Mouse (Mus musculus) layer of hippocampus, adult 9-10 months (tissue): Measurements from ENCODE around the gene Slc15a1.
"Not testable (repeated sequence)": the region's sequence is repeated elsewhere in the genome, so short reads cannot be mapped to it uniquely, and the experiment has no call there.

ENCODE experiments used
- DNase-seq: peaks from one replicate; pipeline ENCODE4 v3.0.0; 2022; ENCODE audit warnings: low spot score

Slc15a1 gene

DNA sequence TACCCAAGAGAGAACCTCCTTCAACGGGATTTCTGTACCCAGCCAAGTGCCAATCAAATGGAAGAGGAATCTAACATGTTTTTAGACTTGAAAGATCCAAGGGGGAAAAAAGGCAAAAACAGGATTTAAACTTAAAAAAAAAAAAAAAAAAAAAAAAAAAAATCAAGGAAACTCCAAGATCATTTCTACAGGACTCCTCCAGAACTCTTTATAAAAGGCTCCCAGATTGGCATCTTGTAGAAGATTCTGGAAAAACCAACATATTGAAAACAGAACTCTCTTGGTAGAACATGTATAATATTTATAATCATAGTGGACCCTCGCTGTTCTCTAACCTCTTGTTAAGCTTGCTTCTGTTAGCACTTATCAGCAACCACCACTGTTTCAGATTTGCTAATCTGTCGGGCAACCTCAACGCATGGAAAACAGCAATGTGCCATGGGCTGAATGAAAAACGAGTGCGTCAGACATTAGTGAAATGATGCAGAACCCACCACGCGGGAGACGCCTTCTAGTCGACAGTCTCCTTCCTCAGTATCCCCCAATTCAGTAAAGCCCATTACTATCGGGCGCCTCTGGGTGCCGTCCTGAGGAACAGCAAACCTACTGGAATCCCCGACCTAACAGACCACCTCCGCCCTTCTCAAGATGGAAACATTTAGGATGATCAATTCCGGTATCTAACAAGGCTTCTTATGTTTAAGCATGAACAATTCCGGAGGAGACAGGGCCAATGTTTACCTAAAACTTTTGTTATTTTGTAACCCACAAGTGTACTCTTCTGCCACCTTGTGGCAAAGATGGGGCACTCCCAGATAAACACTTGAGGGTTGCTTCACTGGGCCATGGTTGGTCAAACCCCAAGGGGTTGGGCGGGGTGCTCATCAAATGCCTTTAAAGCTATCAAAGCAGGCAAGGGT, 54.3 kb downstream of the Slc15a1 start:
- DNase-seq, result peak; percentile 42

DNA sequence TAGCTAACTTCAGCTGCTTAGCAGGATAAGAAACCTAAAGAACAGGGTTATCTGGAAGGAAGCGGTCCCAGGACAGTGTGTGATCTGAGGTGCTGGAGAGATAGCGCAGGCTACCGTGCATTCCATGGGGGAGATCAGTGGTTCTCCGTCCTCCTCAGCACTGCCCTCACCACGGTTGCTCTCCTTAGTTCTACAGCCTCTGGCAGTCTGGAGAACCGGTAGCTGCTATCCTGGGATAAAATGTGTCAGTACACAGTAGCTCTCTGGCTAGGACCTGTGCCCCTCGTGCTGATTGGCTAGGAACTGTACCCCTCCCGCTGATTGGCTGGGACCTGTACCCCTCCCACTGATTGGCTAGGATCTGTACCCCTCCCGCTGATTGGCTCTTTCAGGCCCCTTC, 58.1 kb downstream of the Slc15a1 start:
- no peak for DNase-seq

DNA sequence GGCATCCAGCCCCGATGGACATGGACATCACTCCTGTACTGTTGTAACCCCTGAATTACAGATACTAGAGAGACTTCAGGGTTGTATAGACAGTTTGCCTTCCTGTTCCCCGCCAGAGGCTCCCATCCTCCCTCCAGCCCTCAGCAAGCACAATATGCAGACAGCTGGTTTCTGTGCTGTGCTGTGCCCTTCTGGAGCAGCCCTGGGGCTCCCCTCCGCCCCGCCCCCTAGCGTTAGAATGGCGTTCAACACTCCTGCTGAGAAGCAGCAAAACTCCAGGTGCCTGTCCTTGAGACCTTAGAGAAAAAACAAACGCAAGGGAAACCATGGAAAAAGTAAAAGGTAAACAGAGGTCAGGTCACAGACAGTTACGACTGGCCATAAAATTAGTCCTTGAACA, 59.9 kb downstream of the Slc15a1 start:
- no peak for DNase-seq

- DNase-seq, result no peak
These were observed 64.2 kb downstream of the Slc15a1 start for GRCm38 (mm10) chr14:121440807-121441206.

DNA sequence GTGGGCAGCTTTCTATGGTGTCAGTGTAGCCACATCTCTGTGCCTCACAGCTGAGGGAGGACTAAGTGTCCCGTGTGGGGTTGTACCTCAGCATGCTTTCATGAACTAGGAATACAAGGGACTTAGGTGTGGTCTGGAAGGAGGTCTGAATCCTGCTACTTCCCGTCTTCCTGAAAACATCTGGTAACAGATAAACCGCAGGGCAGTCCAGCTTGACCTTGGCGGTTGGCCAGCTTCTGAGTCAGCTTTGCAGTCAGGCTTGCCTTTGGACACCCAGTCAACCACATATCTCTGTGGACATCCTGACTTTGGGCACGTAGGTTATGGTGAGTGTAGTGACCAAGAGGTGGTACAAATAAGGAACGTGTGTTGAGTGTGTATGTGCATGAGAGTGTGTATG, 68.0 kb downstream of the Slc15a1 start:
- no peak for DNase-seq

DNA sequence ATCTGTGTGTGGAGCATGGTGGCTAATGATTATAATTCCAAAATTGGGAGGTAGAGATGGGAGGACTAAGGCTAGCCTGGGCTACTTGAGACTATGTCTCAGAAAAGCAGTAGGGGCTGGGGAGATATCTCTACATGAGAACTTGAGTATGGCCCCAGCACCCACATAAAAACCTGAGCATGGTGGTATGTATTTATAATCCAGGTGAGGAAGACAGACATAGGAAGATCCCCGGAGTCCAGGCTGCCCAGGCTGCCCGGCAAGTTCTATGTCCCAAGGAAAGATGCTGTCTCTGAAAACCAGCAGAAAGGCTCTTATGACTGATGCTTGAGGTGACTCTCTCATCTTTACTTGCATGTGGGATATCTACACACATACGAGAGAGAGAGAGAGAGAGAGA, 68.6 kb downstream of the Slc15a1 start:
- DNase-seq, result no peak

- no peak for DNase-seq
These were observed 69.3 kb downstream of the Slc15a1 start for GRCm38 (mm10) chr14:121435794-121436193.

DNA sequence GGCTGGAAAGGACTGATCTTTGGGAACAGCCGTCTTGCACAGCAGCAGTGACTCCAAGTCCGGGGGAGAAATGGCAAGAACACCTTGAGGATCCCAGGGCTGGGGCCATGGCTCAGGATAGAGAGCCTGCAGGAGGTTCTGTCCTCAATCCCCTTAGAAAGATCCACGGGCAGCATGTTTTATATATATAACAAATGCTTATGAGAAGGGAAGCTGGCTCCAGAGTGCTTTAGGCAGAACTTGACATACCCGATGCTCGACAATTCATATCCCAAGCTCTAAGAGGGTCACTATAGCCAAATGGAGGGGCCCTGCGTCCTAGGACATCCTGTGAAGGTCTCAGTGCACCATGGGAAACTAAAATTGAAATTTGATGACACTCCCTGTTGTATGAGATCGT, 73.8 kb downstream of the Slc15a1 start:
- no peak for DNase-seq

GRCm38 (mm10) chr14:121429854-121430535, 75.1 kb downstream of the Slc15a1 start:
- DNase-seq, result no peak

DNA sequence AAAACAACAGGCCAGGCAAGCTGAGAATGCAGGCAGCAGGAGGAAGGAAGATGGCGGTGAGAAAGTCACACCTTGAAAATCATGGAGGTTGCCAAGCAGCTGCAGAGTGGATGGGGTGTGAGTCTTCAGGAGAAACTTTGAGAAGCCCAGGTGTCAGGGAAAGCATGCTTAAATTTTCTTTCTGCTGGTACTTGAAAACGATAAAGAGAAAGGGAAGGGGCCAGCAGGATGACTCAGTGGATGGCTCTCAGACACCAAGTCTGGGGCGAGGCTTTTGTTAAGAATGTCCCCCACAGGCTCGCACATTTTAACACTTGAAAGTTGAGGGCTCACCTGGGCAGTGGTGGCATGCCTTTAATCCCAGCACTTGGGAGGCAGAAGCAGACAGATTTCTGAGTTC, 76.9 kb downstream of the Slc15a1 start:
- no peak for DNase-seq

GRCm38 (mm10) chr14:121426743-121427142, 78.3 kb downstream of the Slc15a1 start:
- DNase-seq, result no peak

DNA sequence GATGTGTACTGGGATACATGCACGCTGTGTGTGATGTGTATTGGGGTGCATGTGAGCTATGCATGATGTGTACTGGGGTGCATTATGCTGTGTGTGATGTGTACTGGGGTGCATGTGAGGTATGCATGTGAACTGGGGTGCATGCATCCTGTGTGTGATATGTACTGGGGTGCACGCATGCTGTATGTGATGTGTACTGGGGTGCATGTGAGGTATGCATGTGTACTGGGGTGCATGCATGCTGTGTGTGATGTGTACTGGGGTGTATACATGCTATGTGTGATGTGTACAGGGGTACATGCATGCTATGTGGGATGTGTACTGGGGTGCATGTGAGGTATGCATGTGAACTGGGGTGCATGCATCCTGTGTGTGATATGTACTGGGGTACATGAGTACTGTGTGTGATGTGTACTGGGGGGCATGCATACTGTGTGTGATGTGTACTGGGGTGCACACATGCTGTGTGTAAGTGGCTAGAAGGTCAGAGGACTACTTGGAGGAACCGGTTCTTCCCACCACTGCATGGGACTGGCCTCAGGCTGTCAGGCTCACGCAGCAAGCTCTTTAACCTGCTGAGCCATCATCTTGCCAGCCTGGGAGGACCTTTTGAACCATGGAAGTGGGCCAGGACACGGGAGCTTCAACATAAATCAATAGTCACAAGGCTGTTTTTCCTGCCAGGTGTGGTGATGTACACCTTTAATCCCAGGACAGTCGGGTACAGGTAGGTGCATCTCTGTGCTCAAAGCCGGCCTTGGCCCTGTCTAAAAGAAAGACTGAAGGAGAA, 79.9 kb downstream of the Slc15a1 start:
- no peak for DNase-seq

GRCm38 (mm10) chr14:121423341-121423751, 81.7 kb downstream of the Slc15a1 start:
- no peak for DNase-seq

- no peak for DNase-seq
These were observed 82.2 kb downstream of the Slc15a1 start for GRCm38 (mm10) chr14:121422664-121423340.

DNA sequence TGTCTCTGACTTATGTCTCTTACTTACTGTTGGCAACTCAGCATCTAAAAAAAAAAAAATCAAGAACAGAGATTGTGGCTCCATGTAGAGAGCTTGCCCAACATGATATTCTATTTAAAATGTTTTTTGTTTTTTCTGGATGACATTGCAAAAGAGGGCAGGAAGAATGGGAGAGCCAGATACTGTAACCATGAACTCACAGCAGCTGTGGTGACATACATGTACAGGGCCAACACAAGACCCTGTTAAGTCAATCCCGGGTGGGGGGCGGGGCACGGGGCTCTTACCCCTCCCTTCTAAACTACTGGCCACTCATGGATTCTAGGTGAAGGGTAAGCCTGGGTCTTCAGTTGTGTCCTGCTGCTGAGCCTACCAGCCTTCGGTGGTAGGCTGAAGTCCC, 83.1 kb downstream of the Slc15a1 start:
- DNase-seq, result no peak

GRCm38 (mm10) chr14:121417594-121417993, 87.5 kb downstream of the Slc15a1 start:
- DNase-seq, result no peak

DNA sequence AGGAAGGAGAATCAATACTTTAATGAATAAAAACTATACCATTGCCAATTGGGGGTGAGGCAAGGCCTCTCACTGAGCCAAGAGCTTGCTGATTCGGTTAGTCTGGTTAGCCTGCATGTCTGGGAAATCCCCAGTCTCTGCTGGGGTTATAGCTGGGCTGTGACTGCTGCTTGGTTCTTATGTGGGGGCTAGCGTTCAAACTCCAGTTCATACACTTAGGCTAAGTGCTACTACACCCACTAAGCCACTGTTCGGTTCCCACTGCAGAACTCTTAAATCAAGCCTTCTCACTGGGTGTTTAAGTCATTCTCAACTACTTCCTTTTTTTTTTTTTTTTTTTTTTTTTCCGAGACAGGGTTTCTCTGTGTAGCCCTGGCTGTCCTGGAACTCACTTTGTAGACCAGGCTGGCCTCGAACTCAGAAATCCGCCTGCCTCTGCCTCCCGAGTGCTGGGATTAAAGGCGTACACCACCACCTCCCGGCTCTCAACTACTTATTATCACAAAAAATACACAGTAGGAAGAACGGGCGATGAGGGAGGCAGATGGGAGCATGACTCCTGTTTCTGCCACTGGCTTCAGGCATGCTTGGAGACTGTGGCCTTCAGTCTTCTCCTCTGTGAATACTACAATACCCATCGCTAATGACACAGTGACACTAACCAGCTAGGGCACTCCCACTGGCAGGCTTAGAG, 88.3 kb downstream of the Slc15a1 start:
- no peak for DNase-seq

DNA sequence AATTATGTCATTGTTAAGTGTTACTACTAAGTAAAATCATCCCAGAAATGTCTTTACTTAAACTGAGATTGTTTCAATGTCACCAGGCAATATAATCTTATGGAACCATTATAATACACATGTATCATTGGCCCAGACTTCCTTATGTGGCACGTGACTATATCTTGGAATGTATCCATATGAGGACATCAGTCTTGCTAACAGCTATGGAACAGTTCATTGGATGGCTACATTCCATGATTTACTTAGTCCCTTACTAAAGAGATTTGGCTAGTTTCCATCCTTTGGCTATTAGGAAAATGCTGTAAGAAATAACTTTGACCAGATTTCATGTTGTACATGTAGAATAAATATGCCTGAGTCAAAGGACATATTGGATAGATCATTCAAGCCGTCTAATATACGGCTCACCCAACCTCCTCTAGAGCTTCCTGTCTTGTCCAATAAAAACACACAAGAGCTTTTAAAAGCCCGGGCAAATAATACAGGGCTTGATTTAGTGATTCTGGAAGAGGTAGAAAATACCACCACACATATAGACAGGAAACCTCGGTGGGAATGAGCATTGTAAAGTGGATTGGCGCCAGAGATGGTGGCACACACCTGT, 90.3 kb downstream of the Slc15a1 start:
- DNase-seq, result no peak

- DNase-seq, result not testable (repeated sequence)
These were observed 91.3 kb downstream of the Slc15a1 start for GRCm38 (mm10) chr14:121413726-121414125.
